Mouse (Mus musculus) adipocyte (in vitro differentiated cells): ENCODE data around the gene Gm19684.
"Not testable (repeated sequence)": the region's sequence is repeated elsewhere in the genome, so short reads cannot be mapped to it uniquely, and the experiment has no call there.

ENCODE experiments used
- DNase-seq: peaks from one replicate; pipeline ENCODE4 v3.0.0-alpha.2; 2016; ENCODE audit warnings: low spot score

Gm19684 gene

DNA sequence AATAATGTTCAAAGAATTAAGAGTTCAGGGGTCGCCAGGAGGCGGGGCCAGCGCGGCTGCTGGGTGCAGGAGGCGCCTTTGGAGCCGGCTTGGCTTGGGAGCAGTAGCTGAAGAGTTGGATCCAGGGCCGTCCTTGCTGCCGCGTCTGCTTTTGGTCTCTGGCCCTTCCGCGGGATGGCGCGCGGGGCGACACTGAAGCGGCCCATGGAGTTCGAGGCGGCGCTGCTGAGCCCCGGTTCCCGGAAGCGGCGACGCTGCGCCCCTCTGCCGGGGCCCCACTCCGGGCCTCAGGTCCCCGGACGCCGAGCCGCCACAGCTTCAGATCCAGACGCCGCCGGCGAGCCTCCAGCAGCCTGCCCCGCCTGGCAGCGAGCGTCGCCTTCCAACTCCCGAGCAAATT lies 57.5 kb downstream of the Gm19684 start:
- not testable (repeated sequence) for DNase-seq
